Mouse (Mus musculus): ENCODE measurements around the gene Tspan33.

DNA sequence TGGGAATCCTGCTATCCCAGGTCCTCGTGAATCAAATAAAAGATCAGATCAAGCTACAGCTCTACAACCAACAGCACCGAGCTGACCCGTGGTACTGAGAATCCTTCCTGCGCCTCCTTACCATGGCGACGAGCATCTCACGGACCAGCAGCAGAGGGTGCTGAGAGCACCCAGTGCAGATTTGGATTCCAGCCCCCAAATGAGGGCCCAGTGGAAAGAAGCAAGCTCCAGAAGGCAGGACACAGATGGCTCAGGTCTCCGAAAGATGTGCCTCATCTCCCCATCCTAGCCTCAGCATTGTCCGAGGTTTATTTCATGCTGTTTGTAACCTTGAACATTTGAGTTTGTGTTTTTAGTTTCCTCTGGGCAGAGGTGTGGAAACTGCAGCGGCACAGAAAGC, 23.5 kb downstream of the Tspan33 start:
- no peak for TF ChIP-seq FLI1 (IDR thresholded peaks at IDR 0.05; ENCODE audit: low read length)
- TF ChIP-seq GATA1 (IDR thresholded peaks at IDR 0.05; ENCODE audit: borderline replicate concordance, low read length) = no peak
